Mouse (Mus musculus) midbrain, embryonic 16.5 days (tissue): Measurements from ENCODE around the gene Olfr780. TPM values are rescaled to one million over a fixed set of nuclear protein-coding genes. Genes with fewer than 3 reads are reported as not detected.
"Not testable (repeated sequence)": the region's sequence is repeated elsewhere in the genome, so short reads cannot be mapped to it uniquely, and the experiment has no call there.

Experiments used
- ATAC-seq: fragments of 200-750 bp; cut with Nextera tagmentation; 2 replicates; pipeline ENCODE4 v1.8.0; 2017; ENCODE audit warnings: moderate TSS enrichment
- H3K27ac ChIP-seq: fragments of 300-500 bp; sonication (generic); 2 replicates; pipeline ENCODE4 v1.5.1; 2014; ENCODE audit warnings: mild to moderate bottlenecking, low read length, mixed read lengths
- H3K27me3 ChIP-seq: fragments of 300-500 bp; sonication (generic); 2 replicates; pipeline ENCODE4 v1.6.1; 2014; ENCODE audit warnings: low read depth, low read length, mixed read lengths; ENCODE audit not compliant: control insufficient read depth, insufficient read depth
- H3K36me3 ChIP-seq: fragments of 300-500 bp; sonication (generic); 2 replicates; pipeline ENCODE4 v1.6.1; 2014; ENCODE audit warnings: mild to moderate bottlenecking, low read length, moderate library complexity, mixed read lengths; ENCODE audit not compliant: control insufficient read depth, insufficient read depth
- H3K4me1 ChIP-seq: fragments of 300-500 bp; sonication (generic); 2 replicates; pipeline ENCODE4 v1.6.1; 2014; ENCODE audit warnings: mild to moderate bottlenecking, low read length, mixed read lengths; ENCODE audit not compliant: control insufficient read depth, insufficient read depth
- H3K4me2 ChIP-seq: fragments of 300-500 bp; sonication (generic); 2 replicates; pipeline ENCODE4 v1.6.1; 2014; ENCODE audit warnings: mild to moderate bottlenecking, low read length, mixed read lengths
- H3K4me3 ChIP-seq: fragments of 300-500 bp; sonication (generic); 2 replicates; pipeline ENCODE4 v1.5.1; 2014; ENCODE audit warnings: low read depth, mild to moderate bottlenecking, low read length, moderate library complexity, mixed read lengths
- H3K9ac ChIP-seq: fragments of 300-500 bp; sonication (generic); 2 replicates; pipeline ENCODE4 v1.6.1; 2014; ENCODE audit warnings: low read depth, low read length, mixed read lengths
- H3K9me3 ChIP-seq: fragments of 300-500 bp; sonication (generic); replicated peaks from 2 replicates; pipeline ENCODE4 v1.6.1; 2014; ENCODE audit warnings: mild to moderate bottlenecking, low read length, mixed read lengths; ENCODE audit not compliant: control insufficient read depth, poor library complexity, severe bottlenecking
- WGBS: fragments of 180-500 bp; shearing (Covaris S2); extraction: QIAGEN DNeasy Blood & Tissue Kit; methylation state at CpG from one replicate; pipeline ENCODE4 v1.1.7; 2014; 5-methylcytosine and 5-hydroxymethylcytosine counted together
- polyA plus RNA-seq: library from polyadenylated mRNA; unstranded; fragments of >200 nt; fragmentation: Nextera tagmentation; extraction: Ambion mirVana; gene quantifications from 2 replicates; pipeline ENCODE4 v1.2.1, GENCODE M21; 2015

Olfr780 gene
- not detected in 2 replicates for polyA plus RNA-seq

GRCm38 (mm10) chr10:129317817-129318216 is at the start of gene Olfr780:
Gene Olfr780 (plus strand): TSS chr10:129318117.
- Histone ChIP-seq H3K27me3 (no peaks in the 10 kb centered on the region), H3K4me3 (no peak within 1 kb of the TSS), H3K27ac (no peak within 1 kb of the TSS), H3K9ac (no peak within 1 kb of the TSS), H3K4me2 (no peak within 1 kb of the TSS), H3K4me1 (no peaks in the 10 kb centered on the region), H3K9me3 (no peaks in the 10 kb centered on the region), H3K36me3 (no peaks in the 10 kb centered on the region)
- 83% methylated on average over 3 of the region's 3 CpGs for WGBS
- no peak for ATAC-seq

- no peak within 1 kb of the TSS for H3K4me2 ChIP-seq
- H3K9me3 ChIP-seq: no peaks in the 10 kb centered on the region
- ATAC-seq: no peak
- no peak within 1 kb of the TSS for H3K27ac ChIP-seq
- no peaks in the 10 kb centered on the region for H3K36me3 ChIP-seq
- H3K27me3 ChIP-seq: no peaks in the 10 kb centered on the region
- H3K4me1 ChIP-seq: no peaks in the 10 kb centered on the region
- no peak within 1 kb of the TSS for H3K4me3 ChIP-seq
- H3K9ac ChIP-seq: no peak within 1 kb of the TSS
- WGBS: 91% methylated on average over 2 of the region's 2 CpGs
These were observed 46.8 kb upstream of the Olfr780 start, which contains the start of gene Olfr777 for GRCm38 (mm10) chr10:129271081-129271535. Gene Olfr777 (minus strand): TSS chr10:129271485.

- 66% methylated on average over 1 of the region's 1 CpGs for WGBS
- H3K4me1 ChIP-seq, H3K9me3 ChIP-seq, H3K27ac ChIP-seq, H3K36me3 ChIP-seq, H3K27me3 ChIP-seq, H3K9ac ChIP-seq, H3K4me3 ChIP-seq, H3K4me2 ChIP-seq, ATAC-seq: not testable (repeated sequence)
These were observed 4.9 kb upstream of the Olfr780 start for GRCm38 (mm10) chr10:129312973-129313372.

- H3K4me1 ChIP-seq, H3K27me3 ChIP-seq, H3K27ac ChIP-seq, H3K4me2 ChIP-seq, H3K4me3 ChIP-seq, H3K36me3 ChIP-seq, H3K9ac ChIP-seq, H3K9me3 ChIP-seq, ATAC-seq: not testable (repeated sequence)
- no CpG with 5 or more reads among the region's 1 CpGs for WGBS
These were observed 4.4 kb upstream of the Olfr780 start for GRCm38 (mm10) chr10:129313521-129313920.

GRCm38 (mm10) chr10:129328554-129328953 is 10.6 kb downstream of the Olfr780 start, which contains the start of gene Olfr781:
Gene Olfr781 (plus strand): TSS chr10:129328854.
- ATAC-seq: no peak
- H3K4me1 ChIP-seq: no peaks in the 10 kb centered on the region
- no peak within 1 kb of the TSS for H3K27ac ChIP-seq
- no peaks in the 10 kb centered on the region for H3K27me3 ChIP-seq
- no peak within 1 kb of the TSS for H3K9ac ChIP-seq
- H3K4me3 ChIP-seq: no peak within 1 kb of the TSS
- H3K4me2 ChIP-seq: no peak within 1 kb of the TSS
- no peaks in the 10 kb centered on the region for H3K36me3 ChIP-seq
- H3K9me3 ChIP-seq: no peaks in the 10 kb centered on the region

- no peaks in the 10 kb centered on the region for H3K4me1 ChIP-seq
- H3K9ac ChIP-seq: no peak within 1 kb of the TSS
- H3K27me3 ChIP-seq: no peaks in the 10 kb centered on the region
- 86% methylated on average over 3 of the region's 3 CpGs for WGBS
- ATAC-seq: no peak
- H3K27ac ChIP-seq: no peak within 1 kb of the TSS
- H3K4me3 ChIP-seq: no peak within 1 kb of the TSS
- H3K36me3 ChIP-seq: no peaks in the 10 kb centered on the region
- H3K9me3 ChIP-seq: no peaks in the 10 kb centered on the region
- no peak within 1 kb of the TSS for H3K4me2 ChIP-seq
These were observed 30.6 kb downstream of the Olfr780 start, which contains the start of gene Olfr782 for GRCm38 (mm10) chr10:129348550-129348949. Gene Olfr782 (plus strand): TSS chr10:129348850.

GRCm38 (mm10) chr10:129352475-129352874 is 34.6 kb downstream of the Olfr780 start:
- H3K9ac ChIP-seq, H3K4me2 ChIP-seq, H3K27me3 ChIP-seq, ATAC-seq, H3K36me3 ChIP-seq, H3K27ac ChIP-seq, H3K9me3 ChIP-seq, H3K4me3 ChIP-seq, H3K4me1 ChIP-seq: not testable (repeated sequence)
- WGBS: 74% methylated on average over 2 of the region's 2 CpGs

GRCm38 (mm10) chr10:129356496-129356895 is 38.6 kb downstream of the Olfr780 start:
- not testable (repeated sequence) for H3K4me1 ChIP-seq, H3K27ac ChIP-seq, H3K36me3 ChIP-seq, H3K4me2 ChIP-seq, H3K4me3 ChIP-seq, H3K9me3 ChIP-seq, H3K27me3 ChIP-seq, H3K9ac ChIP-seq, ATAC-seq
- 89% methylated on average over 4 of the region's 4 CpGs for WGBS

- no peaks in the 10 kb centered on the region; the same call in 1 of the 2 replicates for H3K9me3 ChIP-seq
These were observed 39.4 kb downstream of the Olfr780 start for GRCm38 (mm10) chr10:129357307-129357706.

More at GRCm38 (mm10) chr10:129357307-129357706, 39.4 kb downstream of the Olfr780 start:
- H3K9ac ChIP-seq: no peak overlapping the region
- no peak overlapping the region for H3K4me3 ChIP-seq
- no peaks in the 10 kb centered on the region for H3K36me3 ChIP-seq
- no peak for ATAC-seq
- no peak overlapping the region for H3K27ac ChIP-seq
- no peaks in the 10 kb centered on the region for H3K4me1 ChIP-seq
- H3K27me3 ChIP-seq: no peaks in the 10 kb centered on the region
- H3K4me2 ChIP-seq: no peak overlapping the region
- WGBS: 78% methylated on average over 5 of the region's 5 CpGs
